Mouse (Mus musculus) heart, embryonic 16.5 days (tissue): ENCODE data around the gene Ypel3. TPM values are rescaled to one million over a fixed set of nuclear protein-coding genes. Genes with fewer than 3 reads are reported as not detected.

Source experiments
- ATAC-seq: fragments of 200-750 bp; cut with Nextera tagmentation; replicated peaks from 2 replicates; pipeline ENCODE4 v1.8.0; 2017; ENCODE audit warnings: moderate number of reproducible peaks; ENCODE audit not compliant: insufficient read depth, low FRiP score; ENCODE audit errors: extremely low read depth
- H3K27ac ChIP-seq: fragments of 300-500 bp; sonication (generic); 2 replicates; pipeline ENCODE4 v1.5.1; 2014; ENCODE audit warnings: mild to moderate bottlenecking, low read length, control low read depth, moderate library complexity
- H3K27me3 ChIP-seq: fragments of 300-500 bp; sonication (generic); 2 replicates; pipeline ENCODE4 v1.6.1; 2014; ENCODE audit warnings: low read length, mixed read lengths; ENCODE audit not compliant: control insufficient read depth, insufficient read depth
- H3K36me3 ChIP-seq: fragments of 300-500 bp; sonication (generic); 2 replicates; pipeline ENCODE4 v1.6.1; 2014; ENCODE audit not compliant: control insufficient read depth, insufficient read depth
- H3K4me1 ChIP-seq: fragments of 300-500 bp; sonication (generic); 2 replicates; pipeline ENCODE4 v1.6.1; 2014; ENCODE audit warnings: low read length, mixed read lengths; ENCODE audit not compliant: control insufficient read depth, insufficient read depth
- H3K4me2 ChIP-seq: fragments of 300-500 bp; sonication (generic); 2 replicates; pipeline ENCODE4 v1.6.1; 2014; ENCODE audit warnings: low read depth, mild to moderate bottlenecking, control low read depth, low read length
- H3K4me3 ChIP-seq: fragments of 300-500 bp; sonication (generic); 2 replicates; pipeline ENCODE4 v1.5.1; 2014; ENCODE audit warnings: mild to moderate bottlenecking, control low read depth, low read length
- H3K9ac ChIP-seq: fragments of 300-500 bp; sonication (generic); 2 replicates; pipeline ENCODE4 v1.6.1; 2014; ENCODE audit warnings: low read length, control low read depth
- H3K9me3 ChIP-seq: fragments of 300-500 bp; sonication (generic); replicated peaks from 2 replicates; pipeline ENCODE4 v1.6.1; 2016; ENCODE audit warnings: low read length; ENCODE audit not compliant: control insufficient read depth
- WGBS: fragments of 180-500 bp; shearing (Covaris S2); extraction: QIAGEN DNeasy Blood & Tissue Kit; methylation state at CpG from one replicate; pipeline ENCODE4 v1.1.7; 2014; 5-methylcytosine and 5-hydroxymethylcytosine counted together
- polyA plus RNA-seq: library from polyadenylated mRNA; unstranded; fragments of >200 nt; fragmentation: Nextera tagmentation; extraction: Ambion mirVana; gene quantifications from 2 replicates; pipeline ENCODE4 v1.2.1, GENCODE M21; 2015

Gene Ypel3
- polyA plus RNA-seq, 1 experiment from 2014 or later = 80.8 TPM

DNA sequence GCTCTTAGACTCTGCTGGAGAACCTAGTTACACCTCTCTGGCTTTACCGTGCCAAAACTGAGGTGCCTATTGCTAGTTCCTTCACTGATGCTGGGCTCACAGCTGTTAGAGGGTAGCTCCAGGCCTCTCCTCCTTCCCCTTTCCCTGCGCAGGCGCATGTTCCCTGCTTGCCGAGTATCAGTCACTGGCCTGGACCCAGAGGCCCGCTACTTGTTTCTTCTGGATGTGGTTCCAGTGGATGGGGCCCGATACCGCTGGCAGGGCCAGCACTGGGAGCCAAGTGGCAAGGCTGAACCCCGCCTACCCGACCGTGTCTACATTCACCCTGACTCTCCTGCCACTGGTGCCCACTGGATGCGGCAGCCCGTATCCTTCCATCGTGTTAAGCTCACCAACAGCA, 5.9 kb downstream of the Ypel3 start:
- no peak overlapping the region for H3K4me3 ChIP-seq
- no peak overlapping the region for H3K4me2 ChIP-seq
- H3K36me3 ChIP-seq = peaks cover 34% of the 10 kb centered on the region
- H3K9me3 ChIP-seq = no peaks in the 10 kb centered on the region
- H3K27me3 ChIP-seq = no peaks in the 10 kb centered on the region
- H3K9ac ChIP-seq = no peak overlapping the region
- peaks cover 23% of the 10 kb centered on the region for H3K4me1 ChIP-seq
- 76% methylated on average over 13 of the region's 13 CpGs for WGBS
- ATAC-seq = no peak
- H3K27ac ChIP-seq = no peak overlapping the region

DNA sequence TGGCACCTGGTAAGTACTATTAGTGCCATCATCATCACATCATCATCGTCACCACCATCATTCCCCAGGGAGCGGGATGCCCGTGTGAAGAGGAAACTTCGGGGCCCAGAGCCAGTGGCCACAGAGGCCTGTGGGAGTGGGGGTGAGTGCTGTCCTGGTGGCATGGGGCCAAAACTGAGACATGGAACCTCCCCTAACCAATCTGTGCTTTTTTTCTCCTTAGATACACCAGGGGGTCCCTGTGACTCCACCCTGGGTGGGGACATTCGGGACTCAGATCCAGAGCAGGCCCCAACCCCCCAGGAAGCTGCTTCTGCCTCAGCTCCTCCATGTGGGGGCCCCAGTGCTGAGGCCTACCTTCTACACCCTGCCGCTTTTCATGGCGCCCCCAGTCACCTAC, 7.7 kb downstream of the Ypel3 start:
- Histone ChIP-seq H3K27me3 (no peaks in the 10 kb centered on the region), H3K36me3 (peaks cover 44% of the 10 kb centered on the region), H3K9ac (no peak overlapping the region), H3K9me3 (no peaks in the 10 kb centered on the region), H3K4me1 (peaks cover 16% of the 10 kb centered on the region), H3K27ac (no peak overlapping the region), H3K4me3 (no peak overlapping the region), H3K4me2 (no peak overlapping the region)
- WGBS = 75% methylated on average over 7 of the region's 7 CpGs
- no peak for ATAC-seq

DNA sequence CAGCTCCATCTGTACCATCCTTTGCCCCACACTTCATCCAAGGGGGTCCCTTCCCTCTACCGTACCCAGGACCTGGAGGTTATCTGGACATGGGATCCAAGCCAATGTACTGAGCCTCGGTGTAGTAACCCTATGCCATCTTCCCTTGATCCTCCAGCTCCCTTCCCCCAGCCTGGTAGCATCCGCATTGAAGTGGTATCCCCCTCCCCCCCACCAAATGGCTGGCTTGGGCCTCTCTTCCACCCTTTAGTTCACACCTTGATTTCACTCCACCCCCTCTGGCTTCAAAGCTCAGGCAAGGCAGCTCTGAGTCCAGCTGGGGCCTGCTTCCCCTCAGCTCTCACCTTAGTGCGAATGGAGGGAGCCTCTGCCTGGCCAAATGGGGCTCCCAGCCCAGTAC, 8.3 kb downstream of the Ypel3 start:
- Histone ChIP-seq H3K4me1 (peaks cover 11% of the 10 kb centered on the region), H3K9me3 (no peaks in the 10 kb centered on the region), H3K9ac (no peak overlapping the region), H3K27ac (no peak overlapping the region), H3K36me3 (peaks cover 49% of the 10 kb centered on the region), H3K4me2 (no peak overlapping the region), H3K4me3 (no peak overlapping the region), H3K27me3 (no peaks in the 10 kb centered on the region)
- no peak for ATAC-seq
- WGBS = 59% methylated on average over 4 of the region's 4 CpGs

DNA sequence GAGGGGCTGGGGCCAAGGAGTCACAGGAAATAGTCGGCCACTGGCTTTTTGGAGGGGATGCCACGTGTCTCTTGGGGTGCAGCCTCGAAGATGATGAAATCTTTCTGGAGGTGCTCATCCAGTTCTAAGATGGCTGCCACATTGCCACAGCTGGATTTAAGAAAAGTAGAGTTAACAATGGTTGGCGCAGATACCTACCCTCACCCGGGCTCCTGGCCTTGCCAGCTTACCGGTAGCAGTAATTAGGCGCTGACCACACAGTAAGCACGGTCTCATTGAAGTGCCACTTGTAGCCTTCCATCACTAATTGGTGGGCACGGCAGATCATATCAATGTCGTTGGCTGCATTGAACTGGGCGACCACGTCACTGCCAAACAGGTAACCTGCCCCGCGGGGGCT, 9.4 kb downstream of the Ypel3 start:
- Histone ChIP-seq H3K9ac (no peak overlapping the region), H3K9me3 (no peaks in the 10 kb centered on the region), H3K4me3 (no peak overlapping the region), H3K27ac (no peak overlapping the region), H3K36me3 (peaks cover 49% of the 10 kb centered on the region), H3K27me3 (no peaks in the 10 kb centered on the region), H3K4me1 (peaks cover 9% of the 10 kb centered on the region), H3K4me2 (no peak overlapping the region)
- no peak for ATAC-seq
- WGBS = 89% methylated on average over 14 of the region's 14 CpGs

DNA sequence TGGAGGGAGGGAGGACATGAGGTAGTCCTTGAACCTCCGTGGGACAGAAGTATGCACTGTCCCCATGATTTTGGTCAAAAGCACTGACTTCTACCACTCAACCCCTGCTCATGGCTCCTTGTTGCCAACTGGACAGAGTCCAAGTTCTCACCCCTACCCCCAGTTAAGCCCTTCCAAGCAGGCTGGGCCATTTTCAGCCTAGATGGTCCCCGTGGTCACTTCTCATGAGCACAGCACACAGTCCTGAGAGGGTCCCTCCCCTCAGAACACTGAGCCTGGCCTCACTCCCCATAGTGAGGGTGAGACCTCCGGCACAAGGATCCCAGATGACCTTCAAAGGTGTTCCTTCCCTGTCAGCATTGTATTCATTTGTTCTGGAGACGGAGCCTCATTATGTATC, 12.4 kb downstream of the Ypel3 start:
- H3K27ac ChIP-seq = no peak overlapping the region
- no peaks in the 10 kb centered on the region for H3K27me3 ChIP-seq
- WGBS = 90% methylated on average over 4 of the region's 4 CpGs
- peaks cover 19% of the 10 kb centered on the region for H3K4me1 ChIP-seq
- H3K9ac ChIP-seq = no peak overlapping the region
- ATAC-seq = no peak
- H3K4me2 ChIP-seq = no peak overlapping the region
- no peak overlapping the region for H3K4me3 ChIP-seq
- H3K36me3 ChIP-seq = peaks cover 49% of the 10 kb centered on the region
- no peaks in the 10 kb centered on the region for H3K9me3 ChIP-seq

DNA sequence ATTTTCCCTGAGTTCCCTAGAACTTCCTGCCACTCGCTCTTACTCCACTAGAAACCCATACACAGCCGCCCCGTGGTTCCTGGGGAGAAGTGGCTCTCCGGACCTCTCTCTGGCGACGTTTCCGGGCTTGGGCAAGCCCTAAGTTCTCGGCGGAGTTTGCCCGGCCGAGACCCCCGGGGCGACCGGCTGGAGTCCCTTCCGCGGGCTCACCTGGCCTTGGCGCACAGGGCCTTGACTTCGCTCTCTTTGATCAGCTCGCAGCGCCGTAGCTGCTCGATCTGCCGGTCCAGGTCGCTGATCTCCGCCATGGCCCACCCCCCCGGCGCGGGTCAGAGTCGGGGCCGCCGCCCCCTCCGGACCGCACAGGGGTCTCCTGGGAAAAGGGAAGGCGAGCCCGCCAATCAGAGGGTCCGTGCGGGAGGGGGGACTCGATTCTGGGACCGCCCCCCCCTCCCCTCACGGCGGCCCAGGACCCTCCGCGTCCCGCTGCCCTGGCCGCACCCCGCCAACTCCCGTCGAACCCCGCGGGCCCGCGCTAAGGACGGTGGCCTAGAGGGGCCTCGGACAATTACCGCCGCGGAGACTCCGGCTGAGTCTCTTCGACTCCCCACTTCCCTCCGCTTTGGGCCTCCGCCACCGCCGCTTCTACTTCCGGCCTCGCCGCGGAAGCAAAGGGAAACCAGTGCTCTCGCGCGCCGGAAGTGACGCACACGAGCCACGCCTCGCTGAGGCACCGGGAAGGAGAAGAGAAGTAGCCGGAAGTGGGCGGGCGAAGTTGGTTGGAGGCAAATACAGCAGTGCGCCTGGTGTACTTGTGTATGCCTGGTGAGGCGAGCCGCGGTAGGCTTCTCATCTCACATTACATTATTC, 15.3 kb downstream of the Ypel3 start, which contains the start of gene Ppp4c:
Gene Ppp4c, minus strand, starts transcription at position 646 of the 870 bp plus-strand sequence.
- Histone ChIP-seq H3K4me3 (peak within 1 kb of the TSS; percentile 97), H3K4me1 (peaks cover 45% of the 10 kb centered on the region), H3K9me3 (no peaks in the 10 kb centered on the region), H3K27me3 (no peaks in the 10 kb centered on the region), H3K27ac (peak within 1 kb of the TSS; percentile 94), H3K4me2 (peak within 1 kb of the TSS; percentile 83), H3K9ac (peak within 1 kb of the TSS; percentile 97), H3K36me3 (peaks cover 50% of the 10 kb centered on the region)
- WGBS = under 1% methylated on average over 83 of the region's 83 CpGs
- ATAC-seq = peak; percentile 92

DNA sequence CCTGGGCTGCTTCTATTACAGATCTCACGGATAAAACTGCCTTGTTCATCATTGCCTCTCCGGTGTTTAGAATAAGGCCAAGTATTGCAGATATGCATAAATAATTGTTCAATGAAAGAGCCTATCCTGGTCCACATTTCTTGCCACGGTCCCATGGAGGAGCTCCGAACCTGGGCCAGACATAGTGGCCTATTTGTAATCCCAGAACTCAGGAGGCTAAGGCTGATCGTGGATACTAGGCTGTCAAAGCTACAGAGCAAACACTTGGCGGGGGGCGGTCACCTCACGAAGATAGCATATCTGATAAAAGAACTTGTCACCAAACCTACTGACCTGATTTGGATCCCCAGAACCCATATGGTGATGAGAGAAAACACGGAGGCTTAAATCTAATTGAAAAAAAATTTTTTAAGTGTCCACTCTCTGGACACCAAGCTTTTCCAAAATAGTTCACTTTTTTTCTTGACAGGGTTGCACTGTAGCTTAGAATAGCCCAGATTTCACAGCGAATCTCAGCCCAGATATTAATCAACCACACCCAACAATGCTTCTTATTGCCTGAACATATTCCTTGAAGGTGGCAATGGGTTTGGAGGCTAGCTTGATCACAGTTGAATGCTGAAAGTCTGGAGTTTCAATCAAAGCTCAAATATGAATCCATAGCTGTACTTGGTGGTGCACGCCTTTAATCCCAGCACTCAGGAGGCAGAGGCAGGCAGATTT, 16.1 kb downstream of the Ypel3 start:
- WGBS = 15% methylated on average over 11 of the region's 11 CpGs
- peaks cover 44% of the 10 kb centered on the region for H3K36me3 ChIP-seq

DNA sequence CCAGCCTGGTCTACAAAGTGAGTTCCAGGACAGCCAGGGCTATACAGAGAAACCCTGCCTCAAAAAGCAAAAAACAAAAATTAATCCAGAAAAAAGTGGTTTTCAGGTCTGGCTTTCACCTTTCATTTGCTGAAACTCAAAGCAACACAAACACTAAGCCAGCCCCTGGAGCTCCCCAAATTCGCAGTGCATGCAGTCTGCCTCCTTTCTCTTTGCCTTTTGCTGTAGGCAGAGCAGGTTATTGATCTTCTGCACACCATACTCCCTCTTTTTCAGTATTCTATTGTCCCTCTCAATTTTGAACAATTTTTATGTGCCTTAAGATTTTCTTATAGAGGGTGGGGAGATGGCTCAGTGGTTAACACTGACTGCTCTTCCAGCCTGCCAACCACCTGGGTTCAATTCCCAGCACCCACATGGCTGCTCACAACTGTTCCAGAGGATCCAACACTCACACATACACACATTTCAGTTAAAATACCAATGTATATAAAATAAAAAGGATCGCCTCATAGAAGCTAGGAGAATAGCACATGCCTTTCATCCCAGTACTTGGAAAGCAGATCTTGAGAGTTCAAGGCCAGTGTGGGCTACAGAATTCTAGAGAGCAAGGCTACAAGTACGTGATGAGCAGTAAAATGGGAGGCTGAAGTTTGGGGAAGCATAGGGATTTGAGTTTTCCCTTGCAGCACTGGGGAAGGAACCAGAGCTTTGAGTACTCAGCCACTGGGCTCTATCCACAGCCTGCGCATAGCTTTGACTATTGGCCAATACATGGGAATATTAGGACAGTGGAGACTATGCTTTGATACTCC, 16.9 kb downstream of the Ypel3 start:
- H3K4me3 ChIP-seq = no peak overlapping the region
- 64% methylated on average over 4 of the region's 4 CpGs for WGBS
- peak overlapping the region; percentile 9; the same call in 1 of the 2 replicates for H3K9ac ChIP-seq
- no peaks in the 10 kb centered on the region for H3K27me3 ChIP-seq
- H3K4me2 ChIP-seq = peak overlapping the region; percentile 13; the same call in 1 of the 2 replicates
- H3K27ac ChIP-seq = peak overlapping the region; percentile 44; the same call in 1 of the 2 replicates
- peaks cover 49% of the 10 kb centered on the region for H3K4me1 ChIP-seq
- no peaks in the 10 kb centered on the region for H3K9me3 ChIP-seq
- ATAC-seq = no peak
- peaks cover 41% of the 10 kb centered on the region for H3K36me3 ChIP-seq

More for the DNA sequence above, 16.1 kb downstream of the Ypel3 start:
- Histone ChIP-seq H3K4me3 (peak overlapping the region; percentile 97), H3K4me1 (peaks cover 49% of the 10 kb centered on the region), H3K4me2 (peak overlapping the region; percentile 66), H3K27ac (peak overlapping the region; percentile 94), H3K27me3 (no peaks in the 10 kb centered on the region), H3K9me3 (no peaks in the 10 kb centered on the region), H3K9ac (peak overlapping the region; percentile 59)
- no peak for ATAC-seq
